Mouse (Mus musculus) spleen, adult 2 months (tissue): ENCODE results near the gene Shank2.

Experiments used
- CTCF ChIP-seq: fragments of 200-500 bp; IDR thresholded peaks from 2 replicates; pipeline ENCODE4 v1.5.1; 2011; ENCODE audit warnings: mild to moderate bottlenecking, inconsistent platforms; ENCODE audit not compliant: insufficient read depth, insufficient read length, insufficient replicate concordance; ENCODE audit errors: extremely low read depth
- POLR2A ChIP-seq: fragments of 200-500 bp; IDR thresholded peaks from 2 replicates; pipeline ENCODE4 v1.6.1; 2011; ENCODE audit warnings: low read depth, low read length, inconsistent platforms

- TF ChIP-seq POLR2A (no peak), CTCF (peak; percentile 72; the same call in 1 of the 2 replicates)
Measured at GRCm38 (mm10) chr7:144217192-144217591, 215.5 kb downstream of the Shank2 start.
